Mouse (Mus musculus) spleen, adult 2 months (tissue): ENCODE measurements around the gene Esm1.

Source experiments
- CTCF ChIP-seq: fragments of 200-500 bp; IDR thresholded peaks from 2 replicates; pipeline ENCODE4 v1.5.1; 2011; ENCODE audit warnings: mild to moderate bottlenecking, inconsistent platforms; ENCODE audit not compliant: insufficient read depth, insufficient read length, insufficient replicate concordance; ENCODE audit errors: extremely low read depth
- POLR2A ChIP-seq: fragments of 200-500 bp; IDR thresholded peaks from 2 replicates; pipeline ENCODE4 v1.6.1; 2011; ENCODE audit warnings: low read depth, low read length, inconsistent platforms

DNA sequence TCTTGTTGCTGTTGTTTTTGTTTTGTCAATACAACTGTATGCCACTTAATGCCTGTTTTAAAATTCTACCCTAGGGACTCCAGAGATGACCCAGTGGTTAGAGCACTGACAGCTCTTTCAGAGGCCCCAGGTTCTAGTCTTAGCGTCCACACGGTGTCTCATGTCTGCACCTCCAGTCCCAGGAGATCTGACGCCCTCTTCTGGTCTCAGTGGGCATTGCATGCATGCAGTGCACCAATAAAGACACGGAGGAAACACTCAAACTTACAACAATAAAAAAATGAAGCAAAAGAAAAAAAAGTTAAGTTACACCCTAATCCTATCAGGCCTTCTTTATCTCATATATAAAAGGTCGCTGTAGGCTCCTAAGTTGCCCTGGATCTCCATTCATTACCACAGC is 47.7 kb downstream of the Esm1 start:
- TF ChIP-seq CTCF, result no peak
- no peak for TF ChIP-seq POLR2A
